In the genomic region with DNA sequence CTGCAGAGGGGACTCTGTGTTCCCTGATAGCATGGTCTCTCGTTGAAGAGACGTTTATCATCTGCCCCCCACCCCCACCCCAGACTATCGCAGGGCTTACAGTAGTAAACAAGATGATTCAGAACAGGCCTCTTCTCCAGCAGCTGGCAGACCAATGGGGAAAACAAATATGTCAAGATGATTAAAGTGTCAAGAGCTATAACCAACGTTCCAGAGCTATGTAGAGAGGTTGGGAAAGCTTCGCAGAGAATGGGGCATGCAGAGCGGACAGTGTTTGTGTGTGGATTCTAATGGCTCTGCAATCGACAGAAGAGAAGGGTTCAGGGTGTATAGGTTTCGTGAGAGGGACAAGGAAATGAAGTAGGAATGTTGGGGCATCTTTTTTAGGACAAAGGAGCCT, we compare ENCODE assay signal across 25 mouse cellular contexts. TPM values are rescaled to one million over a fixed set of nuclear protein-coding genes. Genes with fewer than 3 reads are reported as not detected.
DNase-seq lines count a peak whose midpoint lies in the region; ATAC-seq and TF ChIP-seq lines count a peak whose summit lies in the region.
"Had no signal": no experiment of that assay in that cellular context is flagged by ENCODE, and none has a peak within 500 bp of the region (broad histone marks: within the 10 kb centered on the region; RNA-seq: fewer than 3 reads in every experiment).

No protein-coding gene starts in this region.

- H3K4me2 ChIP-seq in heart, postnatal 0 days (ENCODE audit: low read depth, low read length), result no peak overlapping the region
- H3K4me2 ChIP-seq in kidney, postnatal 0 days (ENCODE audit: low read length), result no peak overlapping the region
- H3K4me2 ChIP-seq in kidney, embryonic 15.5 days, result no peak overlapping the region
- H3K4me2 ChIP-seq: embryonic facial prominence, embryonic 15.5 days; heart, embryonic 12.5 days; hindbrain, embryonic 12.5 days had no signal

- no peak for ATAC-seq in heart, postnatal 0 days (ENCODE audit: insufficient read depth, low read depth)
- ATAC-seq in kidney, postnatal 0 days (replicated peaks; ENCODE audit: low FRiP score, low read depth), result no peak; the same call in 1 of the 2 replicates
- ATAC-seq in kidney, embryonic 15.5 days (replicated peaks; ENCODE audit: low FRiP score), result no peak
- ATAC-seq: CD4-positive, CD25-positive, alpha-beta regulatory T cell, adult 4 months; forebrain, embryonic 14.5 days; hindbrain, embryonic 16.5 days had no signal

- no peak for TF ChIP-seq EP300 in heart, postnatal 0 days (IDR thresholded peaks at IDR 0.05; ENCODE audit: low read depth)

- H3K4me3 ChIP-seq in heart, postnatal 0 days (ENCODE audit: low read depth, low read length), result no peak overlapping the region
- no peak overlapping the region for H3K4me3 ChIP-seq in kidney, postnatal 0 days (replicated peaks; ENCODE audit: low read depth, low read length)
- H3K4me3 ChIP-seq in kidney, embryonic 15.5 days (replicated peaks), result no peak overlapping the region
- no peak overlapping the region for H3K4me3 ChIP-seq in limb, embryonic 10.5 days
- H3K4me3 ChIP-seq: embryonic facial prominence, embryonic 15.5 days; erythroblast, embryonic 14.5 days; forebrain, embryonic 10.5 days; heart, adult 2 months; heart, embryonic 12.5 days; hindbrain, embryonic 12.5 days had no signal

- H3K9me3 ChIP-seq in heart, postnatal 0 days (replicated peaks; ENCODE audit: control insufficient read depth, low read length), result no peaks in the 10 kb centered on the region
- no peaks in the 10 kb centered on the region for H3K9me3 ChIP-seq in kidney, postnatal 0 days (replicated peaks; ENCODE audit: low read length)
- no peaks in the 10 kb centered on the region for H3K9me3 ChIP-seq in kidney, embryonic 15.5 days (replicated peaks)
- no peaks in the 10 kb centered on the region for H3K9me3 ChIP-seq in limb, embryonic 10.5 days (replicated peaks)
- H3K9me3 ChIP-seq: embryonic facial prominence, embryonic 15.5 days; G1E had no signal

- peaks cover 13% of the 10 kb centered on the region; the same call in 1 of the 2 replicates for H3K4me1 ChIP-seq in heart, postnatal 0 days (ENCODE audit: control insufficient read depth, insufficient read depth)
- H3K4me1 ChIP-seq in kidney, postnatal 0 days (replicated peaks; ENCODE audit: insufficient read depth, low read length), result no peaks in the 10 kb centered on the region
- peaks cover 19% of the 10 kb centered on the region for H3K4me1 ChIP-seq in kidney, embryonic 15.5 days
- peaks cover 9% of the 10 kb centered on the region for H3K4me1 ChIP-seq in limb, embryonic 10.5 days
- H3K4me1 ChIP-seq: forebrain, embryonic 10.5 days; hindbrain, embryonic 12.5 days had no signal

- TF ChIP-seq CTCF in heart, postnatal 0 days (IDR thresholded peaks at IDR 0.05; ENCODE audit: low read depth), result no peak
- no peak for TF ChIP-seq CTCF in kidney, postnatal 0 days (IDR thresholded peaks at IDR 0.05; ENCODE audit: low read depth)

- DNase-seq in heart, postnatal 0 days (ENCODE audit: low spot score), result no peak
- DNase-seq in heart, postnatal 25 days (ENCODE audit: low spot score), result no peak
- DNase-seq in kidney, postnatal 0 days (ENCODE audit: low spot score), result peak; percentile 70
- peak; percentile 1 for DNase-seq in 3T3-L1 (ENCODE audit: low read depth, low spot score)
- DNase-seq in Muller cell, postnatal 12 days (ENCODE audit: inconsistent ontology term), result peak; percentile 34
- no peak for DNase-seq in right cerebral cortex, adult 2 months (ENCODE audit: low spot score in 2 of 2)
- DNase-seq in limb, embryonic 10.5 days (ENCODE audit: low spot score), result no peak
- DNase-seq: adrenal gland, postnatal 25 days; B cell, adult 2 months; cerebellum, adult 2 months; cerebellum, postnatal 14 days; embryo, embryonic 11 days; gastrocnemius, postnatal 10 days; heart, adult 2 months; heart, postnatal 4 days had no signal

- H3K27ac ChIP-seq in heart, postnatal 0 days (ENCODE audit: low read depth), result 0 out of 2 replicates have a peak overlapping the region, but pooled peaks have one; percentile 15
- no peak overlapping the region for H3K27ac ChIP-seq in kidney, postnatal 0 days
- H3K27ac ChIP-seq in kidney, embryonic 15.5 days, result no peak overlapping the region
- no peak overlapping the region for H3K27ac ChIP-seq in limb, embryonic 10.5 days
- H3K27ac ChIP-seq: embryonic facial prominence, embryonic 15.5 days; forebrain, embryonic 10.5 days; heart, adult 2 months; hindbrain, embryonic 12.5 days had no signal

- H3K27me3 ChIP-seq in heart, postnatal 0 days (ENCODE audit: control insufficient read depth, insufficient read depth, low read length), result no peaks in the 10 kb centered on the region
- H3K27me3 ChIP-seq in kidney, postnatal 0 days (ENCODE audit: insufficient read depth, low read length), result no peaks in the 10 kb centered on the region
- H3K27me3 ChIP-seq in kidney, embryonic 15.5 days, result 0 out of 2 replicates have a peak, but pooled peaks cover 2% of the 10 kb centered on the region
- H3K27me3 ChIP-seq in limb, embryonic 10.5 days (ENCODE audit: low read depth, poor library complexity, severe bottlenecking), result no peaks in the 10 kb centered on the region
- H3K27me3 ChIP-seq: embryonic facial prominence, embryonic 15.5 days; heart, embryonic 12.5 days; hindbrain, embryonic 12.5 days had no signal

- no peaks in the 10 kb centered on the region for H3K36me3 ChIP-seq in heart, postnatal 0 days (replicated peaks; ENCODE audit: control insufficient read depth, insufficient read depth, low read length)
- H3K36me3 ChIP-seq in kidney, postnatal 0 days (ENCODE audit: insufficient read depth, low read length), result no peaks in the 10 kb centered on the region
- no peaks in the 10 kb centered on the region for H3K36me3 ChIP-seq in kidney, embryonic 15.5 days
- no peaks in the 10 kb centered on the region for H3K36me3 ChIP-seq in limb, embryonic 10.5 days
- H3K36me3 ChIP-seq: embryonic facial prominence, embryonic 15.5 days; forebrain, embryonic 10.5 days; G1E; heart, embryonic 12.5 days; hindbrain, embryonic 12.5 days had no signal

- WGBS in heart, postnatal 0 days, result 39% methylated on average over 8 of the region's 8 CpGs
- WGBS in kidney, postnatal 0 days, result 48% methylated on average over 8 of the region's 8 CpGs
- WGBS in kidney, embryonic 15.5 days, result 58% methylated on average over 8 of the region's 8 CpGs
- WGBS in limb, embryonic 10.5 days, result 63% methylated on average over 8 of the region's 8 CpGs

- intact Hi-C loops in heart, postnatal 25 days (cut with DNase I), result no loop called here

- H3K9ac ChIP-seq in heart, postnatal 0 days (replicated peaks; ENCODE audit: low read depth, low read length), result no peak overlapping the region
- no peak overlapping the region for H3K9ac ChIP-seq in kidney, postnatal 0 days (ENCODE audit: low read depth, low read length)
- no peak overlapping the region for H3K9ac ChIP-seq in kidney, embryonic 15.5 days
- H3K9ac ChIP-seq: embryonic facial prominence, embryonic 15.5 days; heart, embryonic 12.5 days; hindbrain, embryonic 12.5 days had no signal

RNA-seq across cellular contexts. Expression of gene Agtr1a, which starts 31.9 kb away (rescaled TPM):
- total RNA-seq in heart, postnatal 0 days (2014; rRNA removed; ENCODE audit: low replicate concordance), result 23.5 and 58.4 TPM in 2 replicates
- 25.9 and 33.1 TPM in 2 replicates for polyA plus RNA-seq in heart, postnatal 0 days (2015; fragmentation: Nextera tagmentation; extraction: Ambion mirVana)
- 10 to 100 TPM; 43.4 to 44.6 TPM for total RNA-seq in heart, postnatal 25 days (2021)
- polyA plus RNA-seq in kidney, postnatal 0 days (2015; fragmentation: Nextera tagmentation; extraction: Ambion mirVana), result 27.7 and 31.3 TPM in 2 replicates
- 11.3 and 13.7 TPM in 2 replicates for polyA plus RNA-seq in kidney, embryonic 15.5 days (2015; fragmentation: Nextera tagmentation; extraction: Ambion mirVana)
- 2.4 and 2.5 TPM in 2 replicates for polyA plus RNA-seq in limb, embryonic 10.5 days (2016; fragmentation: Nextera tagmentation; extraction: Ambion mirVana)
- polyA plus RNA-seq: CD4-positive, CD25-positive, alpha-beta regulatory T cell, adult 4 months; erythroblast, embryonic 14.5 days; G1E had no signal

Comparison
In these comparisons a context has a peak if more than half of its experiments do, and no peak if none do; other contexts are left out.
1. DNase-seq: peak in kidney, postnatal 0 days (single experiment), 3T3-L1 (single experiment) and Muller cell, postnatal 12 days (single experiment); none in heart, postnatal 0 days (single experiment), heart, postnatal 25 days (single experiment), right cerebral cortex, adult 2 months (0 of 2) and limb, embryonic 10.5 days (single experiment).